Mouse (Mus musculus) heart, postnatal 36 days (tissue): ENCODE measurements at regions not wholly inside any gene's neighbourhood (a gene's known extent, or its start where the extent isn't known, plus 50 kb on each side); places are given as distances from the start of the nearest gene placed in this dataset.
A peak's percentile ranks its signal among the peaks of the same experiment; 100 is the strongest.

Experiments used
- DNase-seq, 2 experiments: peaks; one replicate each; pipeline ENCODE4 v3.0.0; 2021 to 2022
- intact Hi-C: fragments of 180-260 bp; cut with DNase I; formaldehyde crosslinking; loops from one replicate; pipeline ENCODE4 v1.15.1; 2025

GRCm38 (mm10) chr2:147927792-147928670 lies 118.7 kb downstream of the Foxa2 start:
- intact Hi-C loops = no loop called here
- DNase-seq = no peak

- DNase-seq = no peak
- intact Hi-C loops = no loop called here
Observed at GRCm38 (mm10) chr2:147926861-147927260, 119.9 kb downstream of the Foxa2 start.

- intact Hi-C loops = no loop called here
- no peak for DNase-seq
Observed at GRCm38 (mm10) chr2:147907341-147907740, 139.4 kb downstream of the Foxa2 start.

GRCm38 (mm10) chr2:147905759-147906740 lies 140.7 kb downstream of the Foxa2 start:
- DNase-seq = no peak
- intact Hi-C loops = no loop called here

- DNase-seq = no peak
- intact Hi-C loops = no loop called here
Observed at GRCm38 (mm10) chr2:147905118-147905517, 141.7 kb downstream of the Foxa2 start.

GRCm38 (mm10) chr2:147899236-147899635 lies 147.5 kb downstream of the Foxa2 start:
- intact Hi-C loops = loop anchor here (5.0 kb wide), 1 partner anchor 92 kb away; no protein-coding TSS in a partner anchor
- DNase-seq = no peak

GRCm38 (mm10) chr2:147895691-147896090 lies 151.1 kb downstream of the Foxa2 start:
- intact Hi-C loops = loop anchor here (5.0 kb wide), 1 partner anchor 88 kb away; no protein-coding TSS in a partner anchor
- peak; percentile 14 to 43 for DNase-seq

GRCm38 (mm10) chr2:147894213-147894612 lies 152.6 kb downstream of the Foxa2 start:
- no peak for DNase-seq
- intact Hi-C loops = no loop called here

GRCm38 (mm10) chr2:147886191-147886590 lies 160.6 kb downstream of the Foxa2 start:
- no peak for DNase-seq
- intact Hi-C loops = no loop called here

- no peak for DNase-seq
- intact Hi-C loops = no loop called here
Observed at GRCm38 (mm10) chr2:147877907-147878306, 168.9 kb downstream of the Foxa2 start.

- no peak for DNase-seq
- intact Hi-C loops = no loop called here
Observed at GRCm38 (mm10) chr2:147877543-147877904, 169.2 kb downstream of the Foxa2 start.

GRCm38 (mm10) chr2:147876708-147877542 lies 169.8 kb downstream of the Foxa2 start:
- DNase-seq = no peak
- intact Hi-C loops = no loop called here

- intact Hi-C loops = loop anchor here (1.0 kb wide), 1 partner anchor 12 kb away; no protein-coding TSS in a partner anchor
- no peak for DNase-seq
Observed at GRCm38 (mm10) chr2:147872972-147873371, 173.8 kb downstream of the Foxa2 start.

GRCm38 (mm10) chr2:147851186-147851802 lies 195.5 kb downstream of the Foxa2 start:
- DNase-seq = no peak
- intact Hi-C loops = no loop called here

- DNase-seq = peak in 1 of 2 experiments; percentile 7
- intact Hi-C loops = loop anchor here (1.0 to 10.0 kb wide), 3 partner anchors 202 to 265 kb away; no protein-coding TSS in a partner anchor
Observed at GRCm38 (mm10) chr2:147846968-147847749, 199.6 kb downstream of the Foxa2 start.

- DNase-seq = no peak
- intact Hi-C loops = loop anchor here (10.0 kb wide), 1 partner anchor 240 kb away; no protein-coding TSS in a partner anchor
Observed at GRCm38 (mm10) chr2:147845256-147845655, 201.5 kb downstream of the Foxa2 start.

- DNase-seq = no peak
- intact Hi-C loops = loop anchor here (10.0 kb wide), 1 partner anchor 244 kb away; no protein-coding TSS in a partner anchor
Observed at GRCm38 (mm10) chr2:147840936-147841335, 205.8 kb downstream of the Foxa2 start.

- intact Hi-C loops = no loop called here
- no peak for DNase-seq
Observed at GRCm38 (mm10) chr2:147838613-147839012, 208.2 kb downstream of the Foxa2 start.

- intact Hi-C loops = no loop called here
- DNase-seq = no peak
Observed at GRCm38 (mm10) chr2:147830551-147830950, 216.2 kb downstream of the Foxa2 start.
